Mouse (Mus musculus) spleen, postnatal 0 days (tissue): ENCODE data around the gene Fam205a2. TPM values are rescaled to one million over a fixed set of nuclear protein-coding genes. Genes with fewer than 3 reads are reported as not detected.

Experiments used
- polyA plus RNA-seq: library from polyadenylated mRNA; unstranded; fragments of >200 nt; fragmentation: Nextera tagmentation; extraction: Ambion mirVana; gene quantifications from 2 replicates; pipeline ENCODE4 v1.2.1, GENCODE M21; 2015

Fam205a2 gene
- polyA plus RNA-seq = not detected in 2 replicates

GRCm38 (mm10) chr4:42528075-42528474 lies at the start of gene Fam205a2:
Fam205a2 (minus strand) TSS chr4:42528175.

Other genes with a start within 250 kb of the Fam205a2 start
- not detected in 2 replicates for gene Gm21953, start 233.9 kb downstream of the Fam205a2 start, polyA plus RNA-seq
- not detected in 2 replicates for gene Fam205a3, start 209.8 kb downstream of the Fam205a2 start, polyA plus RNA-seq
- gene Gm21586, start 88.8 kb downstream of the Fam205a2 start, polyA plus RNA-seq = not detected in 2 replicates
- gene Gm2163, start 61.4 kb downstream of the Fam205a2 start, polyA plus RNA-seq = 0.06 TPM in 1 of 2 replicates, not detected in the other
- gene Gm10591, start 84.0 kb upstream of the Fam205a2 start, polyA plus RNA-seq = not detected in 2 replicates
- gene Gm2564, start 101.5 kb upstream of the Fam205a2 start, polyA plus RNA-seq = 1.4 and 2.6 TPM in 2 replicates
- gene Ccl27b, start 127.1 kb upstream of the Fam205a2 start, polyA plus RNA-seq = not detected in 2 replicates
- gene Il11ra2, start 133.7 kb upstream of the Fam205a2 start, polyA plus RNA-seq = not detected in 2 replicates
- not detected in 2 replicates for gene 4930578G10Rik, start 207.4 kb upstream of the Fam205a2 start, polyA plus RNA-seq
- gene Ccl19, start 228.4 kb upstream of the Fam205a2 start, polyA plus RNA-seq = 1.6 and 2.0 TPM in 2 replicates
- gene Ccl21a, start 245.8 kb upstream of the Fam205a2 start, polyA plus RNA-seq = 23.0 and 60.3 TPM in 2 replicates